Mouse (Mus musculus) T-helper 1 cell (primary cell): ENCODE measurements around the gene Ccdc74a.

Experiments used
- in situ Hi-C: fragments of 300-600 bp; cut with MboI, MseI; formaldehyde crosslinking; loops from one replicate; pipeline ENCODE4 v1.15.1; 2025; ENCODE audit warnings: high pct_unique_total_duplicates

The Ccdc74a gene

DNA sequence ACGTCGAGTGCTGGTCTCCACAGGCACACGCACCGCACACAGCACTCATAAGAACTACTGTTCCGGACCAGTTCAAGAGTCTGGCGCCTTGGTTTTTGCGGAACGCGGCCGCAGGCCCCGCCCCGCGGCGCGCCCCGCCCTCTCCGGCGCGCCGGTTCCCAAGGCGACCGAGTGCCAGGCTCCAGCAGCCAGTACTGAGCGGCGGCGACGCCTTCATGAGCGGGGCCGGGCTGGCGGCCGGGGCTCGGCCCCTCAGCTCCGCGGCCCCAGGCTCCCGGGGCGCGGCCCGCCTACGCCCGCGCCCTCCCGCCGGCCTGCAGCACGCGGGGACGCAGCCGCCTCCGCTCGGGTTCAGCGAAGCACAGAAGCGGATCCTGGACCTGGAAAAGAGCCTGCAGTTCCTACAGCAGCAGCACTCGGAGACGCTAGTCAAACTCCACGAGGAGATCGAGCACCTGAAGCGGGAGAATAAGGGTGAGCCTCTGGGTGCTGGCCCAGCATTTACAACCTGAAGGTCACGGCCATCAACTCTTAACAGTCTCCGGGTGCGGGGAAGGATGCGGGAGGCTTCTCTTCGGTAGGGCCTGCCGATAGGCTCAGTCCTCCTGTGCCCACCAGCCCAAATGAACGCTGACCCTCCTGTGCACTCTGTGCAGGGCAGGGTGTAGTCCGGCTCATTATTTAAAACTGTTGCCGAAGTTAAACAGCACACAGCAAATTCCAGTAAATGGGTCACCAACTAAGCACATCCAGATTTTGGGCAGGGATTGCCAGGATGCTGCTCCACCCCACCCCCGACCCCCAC, at the start of gene Ccdc74a:
Ccdc74a (plus strand) TSS at position 161 of the 805 bp plus-strand sequence.
- in situ Hi-C loops: no loop called here

DNA sequence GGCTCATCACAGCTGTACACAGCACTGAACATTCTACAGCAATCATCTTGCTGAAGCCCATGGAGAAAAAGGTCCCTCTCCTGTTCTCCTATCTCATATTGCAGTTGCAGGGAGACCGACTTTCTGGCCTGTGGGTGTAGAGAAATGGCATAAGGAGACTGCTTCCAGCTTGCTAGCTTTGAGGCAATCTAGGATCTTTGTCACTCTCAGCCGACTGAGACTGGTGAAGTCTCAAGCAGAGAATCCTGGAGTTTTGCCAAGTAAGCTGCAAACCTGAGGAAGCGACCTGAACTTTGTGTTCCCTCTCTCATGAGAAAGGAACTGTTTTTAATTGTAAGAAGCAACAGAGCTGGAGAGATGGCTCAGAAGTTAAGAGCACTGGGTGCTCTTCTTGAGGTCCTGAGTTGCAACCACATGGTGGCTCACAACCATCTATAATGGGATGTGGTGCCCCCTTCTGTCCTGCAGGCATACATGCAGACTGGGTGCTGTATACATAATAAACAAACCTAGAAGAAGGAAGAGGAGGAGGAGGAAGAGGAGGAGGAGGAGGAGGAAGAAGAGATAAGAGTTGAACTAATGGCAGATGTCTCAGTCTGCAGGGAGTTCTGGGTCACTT, 45.2 kb upstream of the Ccdc74a start:
- in situ Hi-C loops: no loop called here

DNA sequence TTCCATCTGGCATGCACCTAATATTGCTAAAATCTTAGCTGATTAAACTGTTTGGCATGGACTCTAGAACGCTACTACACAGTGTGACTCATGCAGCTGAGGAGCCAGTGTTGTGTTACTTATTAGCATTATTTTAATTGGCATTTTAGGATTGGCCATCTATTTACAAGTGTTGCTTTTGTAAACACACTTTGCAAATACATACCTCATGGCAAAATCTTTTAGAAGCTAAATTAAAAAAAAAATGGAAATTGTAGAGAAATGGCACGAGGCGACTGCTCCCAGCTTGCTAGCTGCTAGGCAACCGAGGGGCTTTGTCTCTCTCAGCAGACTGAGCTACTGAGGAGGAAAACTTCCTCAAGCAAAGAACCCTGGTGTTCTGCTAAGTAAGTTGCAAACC, 41.3 kb upstream of the Ccdc74a start:
- in situ Hi-C loops: no loop called here

DNA sequence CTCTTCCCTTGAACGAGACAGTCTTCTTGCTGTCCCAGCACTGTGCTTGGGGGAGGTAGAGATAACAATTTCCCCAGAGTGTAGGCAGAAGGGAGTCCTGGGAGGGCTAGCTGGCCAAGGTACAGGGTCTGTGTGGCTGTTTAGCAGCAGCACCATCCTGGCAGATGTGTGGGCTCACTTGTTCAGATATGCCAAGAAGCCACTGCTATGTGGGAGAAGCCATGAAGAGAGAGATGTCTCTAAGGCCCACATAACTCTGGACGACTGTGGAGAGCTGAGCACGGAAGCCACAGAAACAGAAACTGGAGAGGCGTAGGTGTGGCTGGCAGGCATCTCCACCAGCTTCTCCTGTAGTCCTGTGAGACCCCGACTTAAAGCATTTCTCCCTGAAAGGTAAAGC, 40.6 kb upstream of the Ccdc74a start:
- in situ Hi-C loops: no loop called here

DNA sequence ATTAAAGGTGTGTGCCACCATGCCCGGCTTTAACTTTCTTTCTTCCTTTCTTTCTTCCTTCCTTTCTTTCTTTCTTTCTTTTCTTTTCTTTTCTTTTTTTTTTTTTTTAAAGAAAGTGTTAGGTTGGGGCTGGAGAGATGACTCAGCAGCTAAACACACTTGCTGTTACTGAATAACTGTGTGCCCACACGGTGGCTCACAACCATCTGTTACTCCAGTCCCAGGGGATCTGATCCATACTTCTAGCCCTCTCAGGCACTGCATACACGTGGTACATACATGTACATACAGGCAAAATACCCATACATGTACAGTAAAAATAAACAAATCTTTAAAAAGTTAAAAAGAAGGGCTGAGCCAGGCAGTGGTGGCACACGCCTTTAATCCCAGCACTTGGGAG, 34.9 kb upstream of the Ccdc74a start:
- in situ Hi-C loops: no loop called here

- in situ Hi-C loops: loop anchor here (5.0 kb wide), 1 partner anchor 57 kb away; no protein-coding TSS in a partner anchor
Observed at GRCm38 (mm10) chr16:17614740-17615139, 31.5 kb upstream of the Ccdc74a start.

DNA sequence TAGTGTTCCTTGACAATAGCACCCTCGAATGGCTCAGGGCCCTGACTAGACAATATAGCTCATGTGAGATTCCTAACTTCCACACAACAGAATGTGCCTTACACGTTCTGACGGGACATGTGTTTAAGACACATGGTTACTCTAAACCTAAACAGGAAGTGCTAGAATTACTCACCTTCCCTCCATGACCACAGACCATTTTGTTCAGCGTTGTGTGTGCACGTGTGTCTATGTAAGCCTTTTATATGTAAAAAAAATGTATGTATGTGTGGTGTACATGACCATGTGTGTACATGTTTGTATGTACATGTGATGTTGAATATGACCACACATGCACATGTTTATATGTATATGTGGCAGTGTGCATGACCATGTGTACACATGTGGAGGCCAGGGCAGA, 30.1 kb upstream of the Ccdc74a start:
- in situ Hi-C loops: loop anchor here (5.0 kb wide), 1 partner anchor 59 kb away; no protein-coding TSS in a partner anchor

- in situ Hi-C loops: loop anchor here (5.0 kb wide), 1 partner anchor 61 kb away; no protein-coding TSS in a partner anchor
Observed at GRCm38 (mm10) chr16:17617922-17618565, 28.2 kb upstream of the Ccdc74a start.

GRCm38 (mm10) chr16:17619198-17620105, 26.8 kb upstream of the Ccdc74a start, which contains the start of gene Smpd4:
Smpd4 (plus strand) TSS chr16:17619354.
- in situ Hi-C loops: loop anchor here (5.0 kb wide), 1 partner anchor 62 kb away; no protein-coding TSS in a partner anchor

DNA sequence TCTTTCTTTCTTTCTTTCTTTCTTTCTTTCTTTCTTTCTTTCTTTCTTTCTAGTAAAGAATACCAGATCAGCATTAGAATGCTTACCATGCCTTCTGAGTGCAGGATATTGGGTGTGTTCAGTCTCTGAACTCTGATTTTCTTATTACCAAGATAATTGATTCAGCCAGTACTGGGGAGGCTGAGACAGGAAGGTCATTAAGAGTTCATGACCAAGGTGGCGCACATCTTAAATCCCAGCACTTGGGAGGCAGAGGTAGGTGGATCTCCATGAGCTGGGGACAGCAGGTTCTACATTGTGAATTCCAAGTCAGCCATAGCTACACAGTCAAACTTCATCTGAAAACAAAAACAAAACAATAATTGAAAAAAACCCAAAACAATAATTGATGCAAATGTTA, 24.3 kb upstream of the Ccdc74a start:
- in situ Hi-C loops: no loop called here

DNA sequence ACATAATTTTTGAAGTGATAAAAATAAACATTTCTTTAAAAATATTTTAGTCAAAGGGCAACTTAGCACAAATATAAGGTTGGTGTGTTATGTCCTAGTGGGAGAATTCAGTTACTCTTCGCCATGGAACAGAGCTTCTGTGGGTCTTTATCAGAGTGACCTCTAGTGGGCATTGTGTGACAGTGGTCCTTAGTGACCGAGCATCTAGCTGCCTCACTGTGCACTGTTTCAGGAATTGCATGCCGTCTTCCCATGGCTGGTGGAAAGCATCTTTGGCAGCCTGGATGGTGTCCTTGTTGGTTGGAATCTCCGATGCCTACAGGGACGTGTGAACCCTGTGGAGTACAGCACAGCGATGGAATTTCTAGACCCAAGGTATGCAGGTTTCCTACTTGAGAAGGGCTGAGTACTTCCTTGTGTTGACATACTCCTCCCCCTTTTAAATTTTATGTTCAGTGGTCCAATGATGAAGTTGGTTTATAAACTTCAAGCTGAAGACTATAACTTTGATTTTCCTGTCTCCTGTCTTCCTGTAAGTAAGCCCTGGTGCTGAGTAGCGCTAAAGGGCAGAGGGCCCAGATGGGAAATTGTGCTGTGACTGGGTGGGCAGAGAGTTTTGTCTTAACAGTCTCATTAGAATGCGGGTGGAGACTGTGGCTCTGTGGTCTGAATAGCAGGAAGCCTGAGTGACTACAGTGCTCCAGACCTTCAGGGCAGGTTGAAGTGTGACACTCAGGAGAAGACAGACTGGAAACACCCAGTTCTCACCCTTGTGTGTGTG, 20.6 kb upstream of the Ccdc74a start:
- in situ Hi-C loops: no loop called here

DNA sequence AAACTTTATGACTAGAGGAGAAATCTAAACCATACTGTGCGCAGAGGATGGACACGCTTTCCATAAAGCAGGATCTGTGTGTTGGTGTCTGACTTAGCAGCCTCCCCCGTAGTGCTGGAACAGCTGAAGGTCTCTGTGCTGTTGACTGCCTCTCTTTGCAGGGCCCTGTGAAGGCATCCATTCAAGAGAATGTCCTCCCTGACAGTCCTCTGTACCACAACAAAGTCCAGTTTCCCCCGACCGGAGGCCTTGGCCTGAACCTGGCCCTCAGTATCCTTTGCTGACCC, 20.1 kb upstream of the Ccdc74a start:
- in situ Hi-C loops: no loop called here

DNA sequence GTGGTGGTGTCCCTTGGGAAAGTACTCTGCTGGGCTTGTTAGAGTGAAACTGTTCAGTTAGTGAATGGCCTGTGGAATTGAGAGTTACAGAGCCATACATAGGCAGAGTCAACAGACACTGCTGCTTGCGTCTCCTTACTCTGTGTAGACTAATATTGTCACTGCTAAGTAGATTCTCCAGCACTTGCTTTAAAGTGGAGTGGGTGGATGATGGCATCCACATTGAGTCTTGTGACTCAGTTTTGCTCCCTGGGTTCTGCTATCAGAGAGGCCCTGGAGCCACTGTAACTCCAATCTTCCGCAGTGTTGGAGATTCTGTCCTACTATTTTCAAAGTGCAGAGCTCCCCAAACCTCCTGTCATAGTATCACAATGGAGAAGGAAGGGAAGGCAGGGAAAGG, 13.7 kb upstream of the Ccdc74a start:
- in situ Hi-C loops: no loop called here

DNA sequence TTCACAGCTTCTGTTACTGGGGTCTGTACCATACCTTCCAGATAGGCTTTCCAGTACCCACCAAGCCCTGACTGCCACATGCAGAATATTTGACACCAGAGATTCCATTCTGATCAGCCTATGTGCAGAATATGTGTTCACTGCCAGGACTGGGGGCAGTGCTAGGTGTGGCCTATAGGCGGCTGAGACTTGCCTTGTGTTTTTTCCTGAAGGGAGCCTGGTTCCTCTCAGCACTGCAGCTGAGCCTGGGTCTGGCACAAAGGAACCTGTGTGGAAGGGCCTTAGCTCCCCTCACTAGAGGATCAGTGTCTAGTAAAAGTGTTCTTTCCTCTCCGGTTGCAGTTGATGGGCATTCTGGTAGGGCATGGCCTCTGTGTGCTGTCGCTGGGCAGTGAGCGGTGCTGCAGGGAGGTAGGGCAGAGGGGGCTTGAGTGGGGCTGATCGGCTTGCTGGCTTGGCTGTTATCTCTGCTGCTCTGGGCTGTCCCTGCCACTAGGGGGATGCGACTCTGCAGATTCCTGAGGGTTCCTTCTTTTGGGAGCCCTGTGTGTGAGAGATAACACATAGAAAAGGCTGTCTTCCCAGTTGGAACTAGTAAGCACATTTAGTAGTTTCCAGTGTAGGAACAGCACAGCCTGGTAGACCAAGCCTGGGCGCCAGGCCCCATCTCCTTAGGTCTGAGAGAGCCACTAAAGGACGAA, 12.6 kb upstream of the Ccdc74a start:
- in situ Hi-C loops: no loop called here

DNA sequence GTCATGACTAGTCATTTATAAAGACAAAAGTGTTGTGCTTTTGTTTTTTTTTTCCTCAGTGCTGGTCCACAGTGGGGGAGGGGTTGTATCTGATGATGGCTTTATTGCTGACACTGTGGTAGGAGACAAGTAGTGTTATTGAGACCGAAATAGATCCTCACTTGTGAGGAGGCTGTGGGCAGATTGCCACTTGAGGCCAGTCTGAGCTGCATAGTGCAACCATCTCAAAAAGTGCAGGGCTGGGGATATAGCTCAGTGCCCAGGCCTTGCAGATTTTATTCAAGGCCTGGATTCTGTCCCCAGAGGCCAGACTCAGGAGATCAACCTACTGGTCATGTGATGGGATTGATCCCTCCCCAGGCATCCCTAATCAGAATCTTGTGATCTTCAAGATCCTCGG, 9.4 kb upstream of the Ccdc74a start:
- in situ Hi-C loops: no loop called here

GRCm38 (mm10) chr16:17637610-17638009, 8.7 kb upstream of the Ccdc74a start:
- in situ Hi-C loops: no loop called here

- in situ Hi-C loops: no loop called here
Observed at GRCm38 (mm10) chr16:17638036-17638628, 8.1 kb upstream of the Ccdc74a start.

DNA sequence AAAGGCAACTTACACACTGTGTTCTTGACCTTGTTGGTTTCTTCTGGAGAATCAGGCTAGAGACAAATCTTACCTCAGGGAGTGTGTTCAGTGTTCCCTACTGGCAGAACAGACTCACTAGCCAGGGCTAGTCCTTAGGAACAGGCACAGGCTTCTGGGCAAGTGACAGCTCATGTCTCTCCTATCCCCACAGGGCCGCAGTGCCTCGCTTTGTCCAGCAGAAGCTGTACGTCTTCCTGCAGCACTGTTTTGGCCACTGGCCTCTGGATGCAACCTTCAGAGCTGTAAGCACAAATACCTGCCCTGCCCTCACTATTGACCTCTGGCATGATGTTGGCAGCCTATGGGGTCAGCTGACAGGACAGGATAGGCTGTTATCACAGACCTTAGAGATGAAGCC, 7.2 kb upstream of the Ccdc74a start:
- in situ Hi-C loops: no loop called here

GRCm38 (mm10) chr16:17639951-17640350, 6.3 kb upstream of the Ccdc74a start:
- in situ Hi-C loops: no loop called here

DNA sequence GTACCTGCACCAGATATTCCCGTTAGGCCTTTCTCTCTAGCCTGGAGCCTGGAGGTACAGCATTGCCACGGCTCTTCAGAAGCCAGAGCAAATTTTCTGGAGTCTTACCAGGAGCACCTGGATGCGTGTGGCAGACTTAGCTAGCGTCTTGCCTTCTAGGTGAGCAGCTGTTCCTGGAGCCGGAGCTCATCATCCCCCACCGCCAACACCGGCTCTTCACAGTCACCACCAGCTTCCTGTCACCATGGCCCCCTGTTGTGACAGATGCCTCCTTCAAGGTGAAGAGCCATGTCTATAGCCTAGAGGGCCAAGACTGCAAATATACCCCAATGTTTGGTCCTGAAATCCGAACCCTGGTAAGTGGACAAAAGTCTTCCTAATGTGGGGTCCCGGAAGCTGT, 5.6 kb upstream of the Ccdc74a start:
- in situ Hi-C loops: no loop called here
